Mouse (Mus musculus): Measurements from ENCODE around the gene Zcchc18.
"Not testable (repeated sequence)": the region's sequence is repeated elsewhere in the genome, so short reads cannot be mapped to it uniquely, and the experiment has no call there.

The Zcchc18 gene

DNA sequence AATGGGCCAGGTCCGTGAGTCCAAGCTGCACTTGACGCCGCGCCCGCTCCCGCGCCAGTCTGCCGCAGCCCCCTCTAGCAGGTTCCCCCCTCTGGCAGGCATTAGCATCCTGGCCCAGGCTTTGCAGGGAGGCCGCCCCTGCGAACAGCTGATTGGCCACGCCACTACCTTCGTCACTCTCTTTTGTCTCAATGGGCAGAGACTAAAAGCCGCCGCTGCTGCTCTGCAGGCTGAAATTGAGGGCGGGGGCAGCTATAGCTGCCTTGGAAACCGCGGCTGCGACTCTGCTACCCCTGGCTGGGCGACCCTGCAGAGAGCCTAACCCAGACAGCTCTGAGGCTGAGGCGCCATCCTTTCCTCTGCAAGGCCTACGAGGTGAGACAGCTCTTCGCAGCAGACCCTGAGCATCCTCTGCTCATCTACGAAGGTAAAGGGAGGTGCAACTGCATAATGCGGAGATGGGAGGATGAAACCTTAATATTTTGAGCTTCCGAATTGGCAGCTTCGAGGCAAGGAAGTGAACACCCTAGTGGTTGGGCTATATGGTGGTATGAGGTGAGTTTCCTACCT is at the start of gene Zcchc18:
Zcchc18 (plus strand) TSS at position 178 of the 570 bp plus-strand sequence.
- DNase-seq: no peak

DNA sequence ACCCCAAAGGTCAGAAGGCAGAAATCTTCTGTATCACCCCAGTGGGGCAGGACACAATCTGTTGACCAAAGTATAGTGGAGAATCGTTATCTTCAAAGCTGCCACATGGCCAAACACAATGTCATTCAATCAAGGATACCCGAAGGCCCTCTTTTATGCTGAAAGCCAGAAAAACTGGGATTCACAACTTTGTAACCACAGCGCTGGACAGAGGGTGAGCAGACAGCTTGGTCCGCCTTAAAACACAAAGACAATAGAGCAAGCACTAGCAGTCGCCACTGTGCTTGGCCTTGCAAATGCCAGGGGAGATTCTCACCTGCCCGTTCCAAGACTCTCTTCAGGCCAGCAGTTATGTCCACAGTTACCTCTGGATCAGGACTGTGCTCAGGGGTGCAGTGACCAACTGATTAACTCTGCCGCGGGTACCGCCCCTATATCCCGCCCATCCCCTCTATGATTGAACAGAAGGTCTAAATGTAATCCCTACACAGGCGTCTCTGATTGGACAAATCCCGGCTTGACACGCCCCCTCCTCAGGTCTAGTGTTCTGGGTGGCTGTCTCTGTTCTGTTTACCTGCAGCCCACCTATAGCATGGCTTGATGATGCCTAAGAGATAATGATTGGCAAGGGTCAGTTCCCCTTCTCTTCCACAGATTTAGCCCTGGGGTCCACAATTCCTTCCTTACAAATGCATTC is 35.2 kb upstream of the Zcchc18 start:
- peak; percentile 76 for DNase-seq

DNA sequence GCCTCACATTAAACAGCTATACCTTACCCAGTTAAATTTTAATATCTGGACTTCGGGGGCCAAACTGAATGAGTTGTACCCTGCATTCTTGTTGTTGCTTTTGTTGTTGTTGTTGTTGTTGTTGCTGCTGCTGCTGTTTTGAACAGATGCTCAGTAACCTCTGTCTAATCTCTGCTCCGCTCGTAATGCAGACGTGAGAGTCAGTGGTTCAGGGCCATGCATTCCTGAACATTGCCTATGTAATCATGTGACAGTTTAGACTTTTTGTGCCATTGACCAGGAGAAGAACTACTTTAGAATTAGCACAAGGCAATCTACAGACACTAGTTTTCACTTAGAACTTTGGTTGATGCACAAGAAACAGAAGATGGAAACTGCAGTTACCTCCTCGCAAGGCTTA is 34.7 kb upstream of the Zcchc18 start:
- not testable (repeated sequence) for DNase-seq

DNA sequence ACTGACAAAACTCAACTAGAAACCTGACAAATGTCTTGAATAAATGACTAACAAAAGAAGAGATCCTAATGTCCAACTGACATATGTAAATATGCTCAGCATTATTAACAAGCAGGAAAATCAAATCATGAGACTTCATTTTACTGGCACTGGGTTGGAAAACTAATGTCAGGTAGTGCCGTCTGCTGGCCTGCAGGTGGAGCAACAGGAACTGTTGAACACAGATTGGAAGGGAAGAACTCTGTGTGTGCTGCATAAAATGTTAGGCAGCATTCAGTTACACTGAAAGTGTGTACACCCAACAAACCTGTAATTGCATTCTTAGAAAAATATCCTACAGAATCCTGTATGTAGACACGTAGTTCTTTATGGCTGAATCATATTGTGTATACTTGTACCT is 33.3 kb upstream of the Zcchc18 start:
- DNase-seq: no peak

DNA sequence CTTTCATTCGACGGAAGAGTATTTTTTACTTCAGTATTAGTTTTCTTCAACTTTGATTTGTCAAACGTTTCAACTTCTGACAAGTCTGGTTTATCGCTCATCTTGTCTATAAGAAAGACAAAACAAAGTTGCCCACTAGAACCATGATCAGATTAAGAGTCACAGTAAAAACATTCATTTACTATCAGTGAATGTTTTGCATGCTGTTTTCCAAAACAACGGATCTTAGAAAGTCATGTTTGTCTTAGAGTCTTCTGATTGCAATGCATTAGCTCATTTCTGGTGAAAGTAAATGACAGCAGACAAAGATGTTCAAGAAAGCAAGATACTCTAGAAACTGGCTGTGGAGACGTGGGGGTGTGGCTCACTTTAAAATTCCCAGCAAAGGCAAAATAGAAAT is 17.6 kb upstream of the Zcchc18 start, which contains the start of gene Tmsb15b2:
Tmsb15b2 (minus strand) TSS at position 101 of the 400 bp plus-strand sequence.
- not testable (repeated sequence) for DNase-seq

DNA sequence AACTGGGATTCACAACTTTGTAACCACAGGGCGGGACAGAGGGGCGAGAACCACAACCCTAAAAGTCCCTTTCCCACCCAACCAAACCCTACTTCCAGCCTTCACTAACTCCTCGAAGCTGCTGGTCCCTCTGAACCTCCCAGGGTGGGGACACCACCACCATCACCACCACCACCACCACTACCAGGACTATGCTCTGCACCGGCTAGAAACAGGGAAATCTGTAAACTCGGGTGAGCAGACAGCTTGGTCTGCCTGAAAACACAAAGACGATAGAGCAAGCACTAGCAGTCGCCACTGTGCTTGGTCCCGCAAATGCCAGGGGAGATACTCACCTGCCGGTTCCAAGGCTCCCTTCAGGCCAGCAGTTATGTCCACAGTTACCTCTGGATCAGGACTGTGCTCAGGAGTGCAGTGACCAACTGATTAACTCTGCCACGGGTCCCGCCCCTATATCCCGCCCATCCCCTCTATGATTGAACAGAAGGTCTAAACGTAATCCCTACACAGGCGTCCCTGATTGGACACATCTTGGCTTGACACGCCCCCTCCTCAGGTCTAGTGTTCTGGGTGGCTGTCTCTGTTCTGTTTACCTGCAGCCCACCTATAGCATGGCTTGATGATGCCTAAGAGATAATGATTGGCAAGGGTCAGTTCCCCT is 16.4 kb upstream of the Zcchc18 start, which contains the start of the genes Tmsb15l and Tmsb15b1:
Tmsb15l (minus strand) TSS at position 446 of the 661 bp plus-strand sequence.
Tmsb15b1 (minus strand) TSS at position 451 of the 661 bp plus-strand sequence.
- peak; percentile 67 for DNase-seq

DNA sequence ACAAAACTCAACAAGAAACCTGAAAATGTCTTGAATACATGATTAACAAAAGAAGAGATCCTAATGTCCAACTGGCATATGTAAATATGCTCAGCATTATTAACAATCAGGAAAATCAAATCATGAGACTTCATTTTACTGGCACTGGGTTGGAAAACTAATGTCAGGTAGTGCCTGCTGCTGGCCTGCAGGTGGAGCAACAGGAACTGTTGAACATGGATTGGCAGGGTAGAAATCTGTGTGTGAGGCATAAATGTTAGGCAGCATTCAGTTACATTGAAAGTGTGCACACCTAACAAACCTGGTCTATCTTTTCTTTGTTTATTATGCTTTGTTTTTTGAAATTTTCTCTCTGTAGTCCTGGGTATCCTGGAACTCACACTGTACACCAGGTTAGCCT is 14.3 kb upstream of the Zcchc18 start:
- no peak for DNase-seq

DNA sequence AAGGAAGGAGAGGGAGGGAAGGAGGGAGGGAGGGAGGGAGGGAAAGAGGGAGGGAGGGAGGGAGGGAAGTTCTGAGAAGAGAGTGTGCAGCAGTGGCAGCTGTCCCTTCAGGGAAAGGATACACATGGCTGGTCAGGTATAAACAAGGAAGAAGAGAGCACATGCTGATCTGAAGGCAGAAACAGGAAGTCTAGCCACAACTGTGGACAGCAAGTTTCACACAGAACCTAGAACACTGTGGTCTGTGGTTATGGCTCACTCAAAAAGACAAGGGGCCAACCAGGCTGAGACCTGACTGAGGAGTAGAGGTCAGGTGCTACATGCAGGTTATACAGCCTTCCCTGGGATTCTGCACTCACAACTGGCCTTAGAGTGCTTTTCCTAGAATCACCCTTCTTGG is 6.9 kb upstream of the Zcchc18 start:
- no peak for DNase-seq

DNA sequence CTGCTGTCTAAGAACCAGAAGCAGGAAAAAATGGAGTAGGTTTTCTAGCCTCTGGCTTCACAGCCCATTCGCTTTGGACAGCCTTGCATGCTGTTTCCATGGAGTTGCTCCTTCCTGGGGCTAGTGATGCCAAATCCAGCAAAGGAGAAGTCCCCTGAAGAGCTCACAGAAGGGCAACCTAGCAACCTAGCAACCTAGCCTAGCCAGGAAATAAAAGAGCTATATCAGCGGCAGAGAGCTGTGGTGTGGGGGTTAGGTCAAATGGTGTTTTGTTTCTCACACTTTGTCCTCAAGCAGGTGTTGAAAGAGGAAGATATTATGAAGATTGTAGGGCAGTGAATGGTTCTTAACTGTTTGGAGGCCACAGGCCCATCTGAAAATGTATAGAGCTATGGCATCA is 1.7 kb upstream of the Zcchc18 start:
- no peak for DNase-seq

DNA sequence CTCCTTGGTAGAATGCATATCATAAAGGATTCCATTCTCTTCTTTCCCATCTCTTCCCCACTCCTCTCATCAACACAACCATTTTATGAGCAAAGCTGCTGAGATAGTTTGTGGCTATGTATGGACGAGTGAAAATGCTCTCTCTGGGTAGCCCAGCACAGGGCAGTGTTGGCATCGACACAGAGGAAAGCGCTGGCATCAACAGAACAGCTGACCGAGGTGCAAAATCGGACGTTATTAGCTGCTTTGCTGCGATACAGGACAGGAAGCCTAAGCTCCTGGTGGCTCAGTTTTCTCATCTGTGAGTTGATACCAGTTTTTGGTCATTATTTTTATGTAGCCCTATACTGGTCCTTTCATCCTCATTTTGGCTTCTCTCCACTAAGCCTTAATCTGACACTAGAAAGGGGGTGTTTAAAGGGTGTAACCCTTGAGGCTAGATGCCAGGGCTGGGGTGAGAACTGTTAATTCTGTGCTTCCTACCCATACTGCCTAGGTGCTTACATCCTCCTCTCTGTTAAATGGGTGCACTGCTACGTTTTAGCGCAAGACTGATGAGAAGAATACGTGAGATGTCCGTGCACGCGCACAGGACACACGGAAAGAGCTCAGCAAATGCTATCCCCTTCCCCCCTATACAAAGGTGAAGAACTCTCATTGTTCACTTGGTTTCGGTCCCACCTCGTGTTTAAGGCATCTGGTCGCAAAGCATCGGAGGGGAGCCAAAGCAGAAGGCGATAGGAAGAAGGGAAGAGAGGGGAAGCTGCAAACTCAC is 577 bp upstream of the Zcchc18 start:
- no peak for DNase-seq

DNA sequence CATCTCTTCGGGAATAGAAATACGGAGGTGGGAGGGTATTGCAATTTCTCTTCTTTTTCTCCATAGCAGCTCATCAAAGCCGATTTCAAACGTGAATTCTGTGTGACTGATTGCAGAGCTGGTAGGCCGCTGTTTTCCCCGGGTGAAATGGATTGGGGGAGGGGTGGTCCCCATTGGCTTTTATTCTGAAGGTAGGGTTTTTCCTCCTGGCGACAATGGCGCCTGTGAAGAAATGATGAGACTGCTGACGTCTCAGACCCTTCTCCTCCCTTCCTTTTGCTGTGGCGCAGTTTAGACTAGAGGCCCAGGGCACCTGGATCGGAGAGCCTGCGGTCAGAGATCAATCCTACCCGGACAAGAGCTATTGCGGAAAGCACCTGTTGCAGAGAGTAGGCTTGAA is 686 bp downstream of the Zcchc18 start:
- DNase-seq: no peak

DNA sequence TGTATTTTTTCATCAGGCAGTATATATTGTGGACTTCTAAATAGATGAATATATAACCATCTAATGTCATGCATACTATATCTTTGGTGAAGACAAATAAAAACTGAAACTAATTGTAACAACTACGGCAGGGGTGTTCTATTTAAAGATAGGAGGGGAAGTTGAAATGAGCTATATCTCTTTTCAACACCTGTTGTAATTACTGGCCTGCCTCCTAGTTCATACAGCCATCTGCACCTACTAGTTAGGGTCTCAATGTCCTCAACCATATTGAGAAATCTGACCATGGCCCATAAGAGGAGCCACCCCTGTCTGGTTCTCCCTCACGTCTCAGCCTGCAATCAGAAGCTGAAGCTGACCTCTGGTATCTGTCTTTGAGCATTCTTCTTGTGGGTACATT is 3.3 kb downstream of the Zcchc18 start:
- DNase-seq: no peak

DNA sequence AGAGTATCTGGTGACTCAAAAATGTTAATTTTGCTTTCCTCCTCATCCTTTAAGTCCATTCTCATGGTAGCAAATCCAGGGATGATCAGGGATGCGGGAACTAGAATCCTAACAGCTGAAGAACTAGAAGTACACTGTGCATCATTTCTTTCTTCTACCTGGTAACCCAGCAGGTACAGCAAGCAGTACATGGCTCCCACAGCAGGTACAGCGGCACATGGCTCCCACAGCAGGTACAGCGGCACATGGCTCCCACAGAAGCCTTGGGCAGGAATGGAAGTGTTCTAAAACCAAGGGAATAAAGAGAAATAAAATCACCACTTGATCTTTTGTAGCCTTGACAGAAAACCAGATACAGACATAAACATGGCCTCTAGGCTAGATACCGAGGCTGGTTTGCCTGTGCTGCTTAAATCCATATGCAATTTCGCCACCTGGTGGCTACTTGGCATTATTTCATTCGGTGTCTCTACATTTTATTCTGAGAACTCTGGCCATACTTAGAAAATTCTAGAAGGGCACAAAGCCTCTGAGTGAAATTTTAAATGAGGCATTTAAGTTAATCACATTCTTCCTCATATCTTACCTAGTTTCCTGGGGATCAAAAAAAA is 22.2 kb downstream of the Zcchc18 start:
- DNase-seq: peak; percentile 19

DNA sequence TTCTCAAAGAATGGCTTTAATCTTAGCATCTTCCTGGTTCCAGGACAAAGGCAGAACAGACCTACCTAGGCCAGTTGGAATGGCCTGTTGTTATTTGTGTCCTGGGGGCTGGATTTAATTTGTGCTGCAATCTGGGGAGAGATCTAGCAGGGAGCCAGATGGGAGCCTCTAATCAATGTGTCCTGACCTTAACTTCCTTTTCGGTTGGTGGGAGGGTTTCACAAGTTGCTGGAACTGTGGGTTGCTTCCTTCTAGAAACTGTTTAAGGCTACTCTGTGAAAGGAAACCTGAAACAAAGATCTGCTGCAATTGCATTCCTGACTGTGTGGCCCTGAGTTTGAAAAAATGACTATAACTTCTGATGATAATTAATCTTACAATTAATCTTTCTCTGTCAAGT is 24.7 kb downstream of the Zcchc18 start:
- no peak for DNase-seq

DNA sequence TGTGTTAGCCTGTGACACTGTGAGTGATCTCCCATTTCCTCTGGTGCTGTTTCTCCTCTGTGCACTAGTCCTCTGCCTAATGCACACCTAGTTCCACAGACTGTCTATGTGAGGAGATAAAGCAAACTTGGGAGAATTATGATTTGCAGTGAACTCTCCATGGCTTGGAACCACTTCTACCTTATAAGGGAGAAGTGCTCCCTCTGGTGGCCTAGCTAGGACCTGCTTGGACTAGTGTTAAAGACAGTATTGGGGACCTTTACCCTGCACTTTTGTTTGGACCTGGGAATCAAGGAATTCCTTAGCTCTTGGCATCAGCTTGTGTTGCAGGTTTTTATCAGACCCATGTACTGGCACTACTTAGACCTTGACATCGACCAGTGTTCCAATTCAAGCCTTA is 26.4 kb downstream of the Zcchc18 start:
- peak; percentile 38 for DNase-seq

DNA sequence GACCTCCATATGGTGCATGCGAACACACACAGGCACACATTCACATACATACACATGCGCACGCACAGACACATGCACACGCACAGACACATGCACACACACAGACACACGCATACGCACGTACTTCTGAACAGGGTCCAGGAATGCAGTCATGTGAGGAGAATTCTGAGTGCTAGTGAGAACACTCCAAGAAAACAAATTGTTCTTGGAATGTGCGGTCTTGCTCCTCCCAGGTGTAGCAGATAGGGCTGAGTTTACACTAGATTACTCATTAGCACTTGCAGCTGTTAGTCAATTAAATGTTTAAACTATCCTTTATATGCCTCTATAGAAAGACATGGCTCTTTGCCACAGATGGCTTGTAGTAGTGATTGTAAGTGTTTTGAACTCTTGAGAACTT is 38.0 kb downstream of the Zcchc18 start:
- no peak for DNase-seq

DNA sequence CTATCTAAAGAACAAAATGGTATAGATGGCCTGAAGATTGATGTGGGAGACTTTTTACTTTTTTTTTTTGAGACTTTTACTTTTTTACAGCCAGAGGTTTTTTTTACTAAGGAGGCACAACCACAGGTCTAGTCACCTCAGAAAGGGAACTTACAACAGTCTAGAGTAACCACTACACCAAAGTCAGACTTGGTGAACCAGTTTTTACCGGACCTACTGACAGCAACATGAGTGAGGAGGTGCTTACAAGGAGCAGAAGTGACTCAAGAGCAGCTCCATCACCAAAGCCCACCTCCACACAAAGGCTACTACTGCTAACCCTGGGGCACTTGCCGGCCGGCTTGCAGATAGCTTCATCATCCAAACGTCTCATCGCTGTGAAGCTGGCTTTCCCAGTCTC is 38.8 kb downstream of the Zcchc18 start:
- DNase-seq: no peak

DNA sequence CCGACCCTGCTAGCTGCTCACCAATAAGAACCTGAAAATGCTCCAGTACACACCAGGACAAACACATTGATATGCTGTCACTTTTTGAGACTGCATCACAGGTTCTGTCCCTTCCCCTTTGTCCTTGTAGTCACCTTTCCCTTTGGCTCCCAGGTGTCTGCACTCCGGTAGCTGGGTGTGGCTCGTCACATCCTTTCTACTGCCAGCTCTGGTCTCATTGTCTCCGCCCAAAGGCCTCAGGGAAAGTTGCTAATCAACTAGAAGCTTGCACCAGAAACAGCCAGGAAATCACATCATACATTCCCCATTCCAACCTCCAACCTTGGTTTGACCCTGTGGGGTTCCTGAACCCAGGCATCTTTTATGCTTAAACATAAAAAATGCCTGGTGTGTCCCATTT is 41.4 kb downstream of the Zcchc18 start:
- peak; percentile 40 for DNase-seq

DNA sequence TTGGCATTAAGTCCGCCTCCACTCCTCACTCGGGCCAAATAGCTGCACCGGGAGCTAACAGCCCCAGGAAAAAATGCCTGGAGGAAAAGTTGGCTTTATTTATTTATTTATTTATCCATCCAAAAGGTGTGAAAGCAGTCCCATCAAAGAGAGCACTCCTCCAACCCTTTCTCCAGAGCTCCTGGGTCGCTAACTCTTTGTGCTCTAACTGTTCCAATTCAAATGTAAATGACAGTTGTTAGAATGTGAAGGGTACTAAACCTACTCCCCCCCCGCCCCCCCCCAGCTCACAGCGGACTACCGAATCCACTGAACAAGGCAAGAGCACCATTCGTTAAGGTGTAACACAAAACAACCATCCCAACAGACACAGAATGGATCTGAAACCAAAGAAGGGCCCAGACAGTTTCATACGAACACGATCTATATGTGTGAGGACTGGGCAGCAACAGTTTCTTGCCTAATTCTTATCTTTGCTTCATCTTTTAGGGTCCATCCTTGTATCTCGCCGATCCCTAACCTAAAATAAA is 44.6 kb downstream of the Zcchc18 start:
- DNase-seq: no peak

DNA sequence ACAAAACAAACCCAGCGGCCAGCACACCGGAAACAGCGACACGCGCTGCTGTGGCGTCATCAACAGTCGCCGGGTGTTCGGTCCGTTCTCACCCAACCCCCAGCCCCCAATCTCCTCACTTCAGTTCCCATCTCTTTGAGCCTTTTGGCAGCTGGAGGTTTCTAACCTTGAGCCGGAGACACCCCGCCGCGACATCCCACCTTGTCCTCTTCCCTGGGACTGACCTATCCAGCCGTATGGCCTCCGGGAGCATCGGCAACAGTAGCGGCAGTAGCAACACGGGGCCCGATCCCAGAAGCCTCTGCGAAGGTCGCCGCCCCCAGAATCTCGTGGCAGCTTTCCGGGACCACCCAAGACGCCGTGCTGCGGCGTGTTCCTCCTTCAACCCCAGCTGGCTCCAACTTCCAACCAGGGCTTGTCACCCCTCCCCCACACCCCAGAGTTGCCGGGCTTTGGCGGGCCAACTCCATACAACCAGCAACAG is 45.1 kb downstream of the Zcchc18 start, which contains the start of gene Slc25a53:
Slc25a53 (minus strand) TSS at position 303 of the 484 bp plus-strand sequence.
- peak; percentile 75 for DNase-seq

DNA sequence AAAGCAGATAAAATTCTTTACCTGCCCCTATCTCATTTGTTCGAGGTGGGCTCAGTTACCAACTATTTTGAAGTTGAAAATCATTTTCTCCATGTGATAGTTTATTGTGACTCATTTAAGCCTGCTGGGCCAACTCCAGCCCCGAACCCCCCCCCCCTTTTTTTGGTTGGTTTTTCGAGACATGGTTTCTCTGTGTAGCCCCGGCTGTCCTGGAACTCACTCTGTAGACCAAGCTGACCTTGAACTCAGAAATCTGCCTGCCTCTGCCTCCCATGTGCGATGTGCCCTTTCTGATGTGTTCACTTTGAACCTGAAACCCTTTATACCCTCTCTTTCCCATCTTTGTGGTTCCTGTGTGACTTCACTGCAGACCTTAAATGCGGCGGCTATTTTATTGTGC is 45.5 kb downstream of the Zcchc18 start:
- DNase-seq: no peak

All from kidney, adult 11 months (tissue).